Mouse (Mus musculus) myocyte (in vitro differentiated cells): Measurements from ENCODE around the gene Fggy. TPM values are rescaled to one million over a fixed set of nuclear protein-coding genes. Genes with fewer than 3 reads are reported as not detected.

Experiments
- H3K27me3 ChIP-seq: one replicate; pipeline ENCODE4 v1.6.1; 2011; ENCODE audit not compliant: control insufficient read depth, insufficient read depth, insufficient read length
- H3K36me3 ChIP-seq: one replicate; pipeline ENCODE4 v1.6.1; 2011; ENCODE audit not compliant: control insufficient read depth, insufficient read depth
- H3K4me2 ChIP-seq: one replicate; pipeline ENCODE4 v1.6.1; 2011; ENCODE audit warnings: low read depth, control low read depth
- H3K4me3 ChIP-seq: one replicate; pipeline ENCODE4 v1.5.1; 2011; ENCODE audit warnings: mild to moderate bottlenecking, control low read depth, moderate library complexity
- H3K79me2 ChIP-seq: one replicate; pipeline ENCODE4 v1.6.1; 2011; ENCODE audit not compliant: control insufficient read depth, insufficient read depth
- H3ac ChIP-seq: one replicate; pipeline ENCODE4 v1.6.1; 2011; ENCODE audit not compliant: control insufficient read depth, insufficient read length
- CEBPB ChIP-seq: IDR thresholded peaks from 2 replicates; pipeline ENCODE4 v1.6.1; 2011; ENCODE audit warnings: mild to moderate bottlenecking, moderate library complexity; ENCODE audit not compliant: poor library complexity, insufficient read depth, severe bottlenecking
- E2F4 ChIP-seq: IDR thresholded peaks from one replicate; pipeline ENCODE4 v1.6.1; 2011; ENCODE audit warnings: mild to moderate bottlenecking, control low read depth, moderate library complexity; ENCODE audit not compliant: insufficient read depth
- MAX ChIP-seq: IDR thresholded peaks from one replicate; pipeline ENCODE4 v1.6.1; 2011; ENCODE audit warnings: low read depth, mild to moderate bottlenecking, control low read depth
- MYOD1 ChIP-seq, 3 experiments: IDR thresholded peaks; one replicate each; pipeline ENCODE4 v1.6.1; 2011; ENCODE audit warnings: control low read depth in 2 of 3, low read depth in 2 of 3, mild to moderate bottlenecking in 2 of 3, moderate library complexity in 1 of 3; ENCODE audit not compliant: insufficient read length in 2 of 3, control insufficient read depth in 1 of 3
- MYOG ChIP-seq, 3 experiments: IDR thresholded peaks; one replicate each; pipeline ENCODE4 v1.6.1; 2011; ENCODE audit warnings: control low read depth in 2 of 3, low read depth in 2 of 3, mild to moderate bottlenecking in 2 of 3; ENCODE audit not compliant: insufficient read length in 2 of 3, control insufficient read depth in 1 of 3, insufficient read depth in 1 of 3
- POLR2A ChIP-seq: IDR thresholded peaks from one replicate; pipeline ENCODE4 v1.6.1; 2011; ENCODE audit warnings: low read depth, mild to moderate bottlenecking, control low read depth, moderate library complexity; ENCODE audit not compliant: insufficient read length
- POLR2AphosphoS2 ChIP-seq: IDR thresholded peaks from one replicate; pipeline ENCODE4 v1.6.1; 2011; ENCODE audit warnings: low read depth, control low read depth; ENCODE audit not compliant: insufficient read length
- REST ChIP-seq: IDR thresholded peaks from one replicate; pipeline ENCODE4 v1.6.1; 2011; ENCODE audit warnings: mild to moderate bottlenecking, control low read depth, moderate library complexity; ENCODE audit not compliant: insufficient read depth, insufficient read length
- SRF ChIP-seq: IDR thresholded peaks from one replicate; pipeline ENCODE4 v1.6.1; 2011; ENCODE audit warnings: low read depth; ENCODE audit not compliant: control insufficient read depth, insufficient read length
- TCF12 ChIP-seq: IDR thresholded peaks from one replicate; pipeline ENCODE4 v1.6.1; 2011; ENCODE audit warnings: mild to moderate bottlenecking, control low read depth; ENCODE audit not compliant: poor library complexity, insufficient read depth, severe bottlenecking
- TCF3 ChIP-seq: IDR thresholded peaks from one replicate; pipeline ENCODE4 v1.6.1; 2011; ENCODE audit warnings: low read depth, control low read depth; ENCODE audit not compliant: insufficient read length
- USF1 ChIP-seq: IDR thresholded peaks from one replicate; pipeline ENCODE4 v1.6.1; 2011; ENCODE audit warnings: low read depth, mild to moderate bottlenecking, control low read depth, moderate library complexity
- polyA plus RNA-seq: library from polyadenylated mRNA; unstranded; fragments of >200 nt; fragmentation: generic; extraction: Trizol; gene quantifications from one replicate; pipeline ENCODE4 v1.2.1, GENCODE M21; 2012; ENCODE audit warnings: missing spikeins

The Fggy gene
- polyA plus RNA-seq, 1 experiment, result 12.7 TPM

DNA sequence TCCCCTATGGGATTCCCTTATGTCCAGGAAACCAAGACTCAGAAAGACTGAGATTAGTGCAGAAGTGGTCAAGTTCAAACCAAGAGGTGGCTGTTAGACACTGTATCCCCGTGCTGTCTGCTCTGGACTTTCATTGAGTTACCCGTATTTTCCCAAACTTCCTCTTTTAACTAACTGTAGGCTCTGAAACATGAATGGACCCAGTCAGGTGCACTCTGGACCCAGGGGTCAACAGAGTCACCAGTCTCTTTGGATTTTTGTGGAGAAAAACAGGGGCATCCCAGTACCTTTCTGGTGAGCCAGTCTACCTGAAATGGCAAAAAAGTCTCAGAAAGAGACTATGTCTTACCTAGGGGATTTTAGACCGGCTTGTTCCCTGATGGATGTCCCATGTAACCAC is 33.6 kb downstream of the Fggy start:
- H3K4me2 ChIP-seq, result no peak overlapping the region
- H3K36me3 ChIP-seq, result no peaks in the 10 kb centered on the region
- no peaks in the 10 kb centered on the region for H3K27me3 ChIP-seq
- no peaks in the 10 kb centered on the region for H3K79me2 ChIP-seq
- H3ac ChIP-seq, result no peak overlapping the region
- no peak for TF ChIP-seq USF1
- H3K4me3 ChIP-seq, result no peak overlapping the region

GRCm38 (mm10) chr4:95597208-95597607 is 39.9 kb downstream of the Fggy start:
- TF ChIP-seq SRF (no peak), E2F4 (no peak), POLR2AphosphoS2 (no peak), USF1 (peak; percentile 0), MYOD1 (IDR thresholded peaks at IDR 0.05; ENCODE audit: control insufficient read depth in 1 of 3, insufficient read length in 2 of 3, low read depth in 2 of 3) (peak in 2 of 3 experiments; percentile 61 to 71), REST (no peak), CEBPB (no peak), MAX (no peak), TCF12 (peak; percentile 30), MYOG (IDR thresholded peaks at IDR 0.05; ENCODE audit: control insufficient read depth in 1 of 3, insufficient read depth in 1 of 3, insufficient read length in 2 of 3, low read depth in 2 of 3) (no peak), POLR2A (no peak), TCF3 (no peak)
- no peaks in the 10 kb centered on the region for H3K36me3 ChIP-seq
- peak overlapping the region; percentile 62 for H3K4me2 ChIP-seq

DNA sequence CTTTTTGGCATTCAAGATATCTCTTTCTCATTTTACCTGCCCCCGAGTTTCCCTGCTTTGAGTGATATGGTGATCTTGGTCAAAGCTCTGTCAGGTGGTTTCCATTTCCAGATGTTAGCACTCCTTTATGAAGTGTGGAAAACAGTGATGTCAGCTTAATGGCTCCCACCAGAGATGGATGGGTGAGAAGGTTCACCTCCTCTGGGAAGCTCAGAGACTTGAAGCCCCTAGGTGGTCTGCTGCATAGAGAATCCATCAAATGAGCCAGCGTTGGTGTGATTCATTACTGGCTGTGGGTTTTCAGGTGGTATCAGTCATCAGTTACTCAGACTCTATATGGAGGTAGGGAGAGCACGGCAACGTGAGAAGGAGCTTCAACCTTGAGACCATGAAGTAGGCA is 44.5 kb downstream of the Fggy start:
- Histone ChIP-seq H3K4me3 (no peak overlapping the region), H3K79me2 (no peaks in the 10 kb centered on the region), H3K36me3 (no peaks in the 10 kb centered on the region), H3K27me3 (no peaks in the 10 kb centered on the region), H3ac (no peak overlapping the region), H3K4me2 (no peak overlapping the region)
- TF ChIP-seq MYOD1 (IDR thresholded peaks at IDR 0.05; ENCODE audit: control insufficient read depth in 1 of 3, insufficient read length in 2 of 3, low read depth in 2 of 3) (no peak), SRF (no peak), POLR2AphosphoS2 (no peak), CEBPB (no peak), MAX (no peak), POLR2A (no peak), TCF3 (no peak), REST (no peak)

More at GRCm38 (mm10) chr4:95597208-95597607, 39.9 kb downstream of the Fggy start:
- no peaks in the 10 kb centered on the region for H3K79me2 ChIP-seq
- no peak overlapping the region for H3K4me3 ChIP-seq
- H3ac ChIP-seq, result no peak overlapping the region
- H3K27me3 ChIP-seq, result no peaks in the 10 kb centered on the region

- Histone ChIP-seq H3K4me2 (no peak overlapping the region), H3K27me3 (no peaks in the 10 kb centered on the region), H3K4me3 (no peak overlapping the region), H3K36me3 (no peaks in the 10 kb centered on the region), H3ac (no peak overlapping the region), H3K79me2 (no peaks in the 10 kb centered on the region)
- TF ChIP-seq MAX (no peak), CEBPB (no peak), TCF3 (no peak), E2F4 (no peak), POLR2A (no peak), USF1 (no peak), POLR2AphosphoS2 (no peak), REST (no peak), TCF12 (no peak), MYOG (IDR thresholded peaks at IDR 0.05; ENCODE audit: control insufficient read depth in 1 of 3, insufficient read depth in 1 of 3, insufficient read length in 2 of 3, low read depth in 2 of 3) (no peak), SRF (no peak), MYOD1 (IDR thresholded peaks at IDR 0.05; ENCODE audit: control insufficient read depth in 1 of 3, insufficient read length in 2 of 3, low read depth in 2 of 3) (no peak)
Measured at GRCm38 (mm10) chr4:95603254-95603653, 45.9 kb downstream of the Fggy start.

DNA sequence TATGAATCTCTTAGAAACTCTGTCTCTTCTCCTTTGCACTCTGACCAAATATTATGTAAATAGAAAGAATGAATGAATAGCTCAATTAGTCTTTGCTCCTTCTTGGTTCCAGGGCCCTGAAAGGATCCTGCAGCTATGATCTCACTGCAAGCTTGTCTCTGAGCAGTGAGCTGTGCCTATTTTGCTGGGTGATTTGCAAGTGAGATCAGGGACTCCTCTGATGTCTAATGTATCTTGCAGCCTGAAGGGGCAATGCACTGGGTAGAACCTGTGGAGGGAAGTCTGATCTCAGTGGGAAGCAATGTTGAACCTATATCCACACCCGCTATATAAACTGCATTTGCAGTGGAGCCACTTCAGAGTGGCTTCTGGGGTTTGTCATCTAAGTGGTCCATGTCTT is 53.4 kb downstream of the Fggy start:
- H3K36me3 ChIP-seq, result no peaks in the 10 kb centered on the region
- no peak overlapping the region for H3K4me3 ChIP-seq
- no peak for TF ChIP-seq MYOD1 (IDR thresholded peaks at IDR 0.05; ENCODE audit: control insufficient read depth in 1 of 3, insufficient read length in 2 of 3, low read depth in 2 of 3)
- TF ChIP-seq E2F4, result no peak
- no peak overlapping the region for H3K4me2 ChIP-seq
- no peaks in the 10 kb centered on the region for H3K79me2 ChIP-seq
- no peaks in the 10 kb centered on the region for H3K27me3 ChIP-seq
- no peak overlapping the region for H3ac ChIP-seq
